Mouse (Mus musculus) lung, postnatal 25 days (tissue): ENCODE data around the gene Gm614.

Source experiments
- DNase-seq: peaks from one replicate; pipeline ENCODE4 v3.0.0; 2022; ENCODE audit warnings: low spot score

Gene Gm614

GRCm38 (mm10) chrX:101263892-101264291 lies at the start of gene Gm614:
Gm614 (minus strand) TSS chrX:101263992.
- DNase-seq, result no peak

- DNase-seq, result no peak
These were observed 45.5 kb upstream of the Gm614 start for GRCm38 (mm10) chrX:101309299-101309698.

GRCm38 (mm10) chrX:101304646-101305045 lies 40.9 kb upstream of the Gm614 start:
- no peak for DNase-seq

GRCm38 (mm10) chrX:101301654-101302053 lies 37.9 kb upstream of the Gm614 start:
- DNase-seq, result no peak

GRCm38 (mm10) chrX:101300427-101301030 lies 36.7 kb upstream of the Gm614 start:
- DNase-seq, result no peak

GRCm38 (mm10) chrX:101299473-101300426 lies 36.0 kb upstream of the Gm614 start:
- no peak for DNase-seq

- no peak for DNase-seq
These were observed 35.3 kb upstream of the Gm614 start, which contains the start of gene Nlgn3 for GRCm38 (mm10) chrX:101299055-101299454. Nlgn3 (plus strand) TSS chrX:101299168.

- DNase-seq, result no peak
These were observed 26.3 kb upstream of the Gm614 start for GRCm38 (mm10) chrX:101290111-101290510.

GRCm38 (mm10) chrX:101289037-101289436 lies 25.2 kb upstream of the Gm614 start:
- no peak for DNase-seq

GRCm38 (mm10) chrX:101288432-101288831 lies 24.6 kb upstream of the Gm614 start:
- no peak for DNase-seq

- no peak for DNase-seq
These were observed 23.8 kb upstream of the Gm614 start for GRCm38 (mm10) chrX:101287543-101287942.

- no peak for DNase-seq
These were observed 22.3 kb upstream of the Gm614 start for GRCm38 (mm10) chrX:101285953-101286670.

GRCm38 (mm10) chrX:101285534-101285933 lies 21.7 kb upstream of the Gm614 start:
- DNase-seq, result peak; percentile 57

GRCm38 (mm10) chrX:101282813-101283212 lies 19.0 kb upstream of the Gm614 start:
- DNase-seq, result no peak

- peak; percentile 94 for DNase-seq
These were observed 10.3 kb upstream of the Gm614 start, which contains the start of gene Med12 for GRCm38 (mm10) chrX:101273875-101274738. Med12 (plus strand) TSS chrX:101274030.

GRCm38 (mm10) chrX:101273410-101273809 lies 9.6 kb upstream of the Gm614 start:
- no peak for DNase-seq

GRCm38 (mm10) chrX:101268755-101269124 lies 4.9 kb upstream of the Gm614 start, which contains the start of gene Gm20489:
Gm20489 (minus strand) TSS chrX:101269023.
- DNase-seq, result no peak

GRCm38 (mm10) chrX:101268025-101268754 lies 4.4 kb upstream of the Gm614 start, which contains the start of gene Il2rg:
Il2rg (minus strand) TSS chrX:101268255.
- DNase-seq, result peak; percentile 55

GRCm38 (mm10) chrX:101266631-101267030 lies 2.8 kb upstream of the Gm614 start:
- DNase-seq, result no peak
